Mouse (Mus musculus) ES-E14 (cell line): ENCODE data around the gene Syna.

Source experiments
- CHD2 ChIP-seq: IDR thresholded peaks from 2 replicates; pipeline ENCODE4 v1.6.1; 2014; ENCODE audit warnings: mild to moderate bottlenecking, low read depth, low read length, inconsistent platforms
- HCFC1 ChIP-seq: IDR thresholded peaks from 2 replicates; pipeline ENCODE4 v1.6.1; 2012; ENCODE audit warnings: low read length, inconsistent platforms, borderline replicate concordance; ENCODE audit not compliant: insufficient read depth
- MAFK ChIP-seq: IDR thresholded peaks from 2 replicates; pipeline ENCODE4 v1.6.1; 2014; ENCODE audit warnings: mild to moderate bottlenecking, low read depth, low read length, inconsistent platforms; ENCODE audit not compliant: insufficient read depth
- ZC3H11A ChIP-seq: IDR thresholded peaks from 2 replicates; pipeline ENCODE4 v1.6.1; 2012; ENCODE audit warnings: low read depth, mild to moderate bottlenecking, inconsistent platforms, low read length, borderline replicate concordance
- ZNF384 ChIP-seq: IDR thresholded peaks from 2 replicates; pipeline ENCODE4 v1.6.1; 2012; ENCODE audit warnings: low read depth, low read length, inconsistent platforms

DNA sequence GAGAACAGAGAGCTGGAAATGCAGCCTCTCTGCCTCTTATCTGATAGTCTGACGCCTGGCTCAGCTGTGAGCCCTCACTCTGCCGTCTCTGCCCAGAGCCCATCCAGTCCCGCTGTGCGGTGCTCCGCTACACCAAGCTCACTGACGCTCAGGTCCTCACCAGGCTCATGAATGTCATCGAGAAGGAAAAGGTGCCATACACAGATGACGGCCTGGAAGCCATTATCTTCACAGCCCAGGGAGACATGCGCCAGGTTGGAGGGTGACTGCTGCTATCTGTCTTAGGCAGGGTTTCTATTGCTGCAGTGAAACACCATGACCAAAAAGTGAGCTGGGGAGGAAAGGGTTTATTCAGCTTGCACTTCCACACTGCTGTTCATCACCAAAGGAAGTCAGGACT, 33.1 kb upstream of the Syna start:
- TF ChIP-seq CHD2 (no peak), ZC3H11A (no peak), MAFK (no peak), ZNF384 (no peak), HCFC1 (no peak)
